Mouse (Mus musculus) v-Abl transformed pro-B cells (cell line): ENCODE data around the gene Jarid2.

Source experiments
- in situ Hi-C, 2 experiments: fragments of 400-800 bp; cut with MboI; formaldehyde crosslinking; loops; one replicate each; pipeline ENCODE4 v1.15.1; 2025; ENCODE audit not compliant: unreplicated experiment in 2 of 2

Jarid2 gene

GRCm38 (mm10) chr13:44891813-44892730, 162.8 kb downstream of the Jarid2 start:
- in situ Hi-C loops, result no loop called here

- in situ Hi-C loops, result no loop called here
Measured at GRCm38 (mm10) chr13:44896211-44896610, 166.9 kb downstream of the Jarid2 start.

- in situ Hi-C loops, result no loop called here
Measured at GRCm38 (mm10) chr13:44902299-44902698, 173.0 kb downstream of the Jarid2 start.

GRCm38 (mm10) chr13:44903416-44903815, 174.1 kb downstream of the Jarid2 start:
- in situ Hi-C loops, result no loop called here

GRCm38 (mm10) chr13:44904271-44904670, 175.0 kb downstream of the Jarid2 start:
- in situ Hi-C loops, result no loop called here

GRCm38 (mm10) chr13:44906141-44906540, 176.9 kb downstream of the Jarid2 start:
- in situ Hi-C loops, result no loop called here

- in situ Hi-C loops, result no loop called here
Measured at GRCm38 (mm10) chr13:44907702-44908101, 178.4 kb downstream of the Jarid2 start.

GRCm38 (mm10) chr13:44908790-44909189, 179.5 kb downstream of the Jarid2 start:
- in situ Hi-C loops, result no loop called here

GRCm38 (mm10) chr13:44912851-44913250, 183.6 kb downstream of the Jarid2 start:
- in situ Hi-C loops, result no loop called here

GRCm38 (mm10) chr13:44913560-44913959, 184.3 kb downstream of the Jarid2 start:
- in situ Hi-C loops, result no loop called here

GRCm38 (mm10) chr13:44915382-44915781, 186.1 kb downstream of the Jarid2 start:
- in situ Hi-C loops, result no loop called here

- in situ Hi-C loops, result no loop called here
Measured at GRCm38 (mm10) chr13:44915945-44916344, 186.7 kb downstream of the Jarid2 start.

- in situ Hi-C loops, result no loop called here
Measured at GRCm38 (mm10) chr13:44917202-44917601, 187.9 kb downstream of the Jarid2 start.

GRCm38 (mm10) chr13:44918269-44918668, 189.0 kb downstream of the Jarid2 start:
- in situ Hi-C loops, result no loop called here

- in situ Hi-C loops, result no loop called here
Measured at GRCm38 (mm10) chr13:44921095-44921494, 191.8 kb downstream of the Jarid2 start.

- in situ Hi-C loops, result no loop called here
Measured at GRCm38 (mm10) chr13:44921721-44922120, 192.4 kb downstream of the Jarid2 start.

GRCm38 (mm10) chr13:44924042-44924441, 194.8 kb downstream of the Jarid2 start:
- in situ Hi-C loops, result no loop called here

GRCm38 (mm10) chr13:44925173-44925572, 195.9 kb downstream of the Jarid2 start:
- in situ Hi-C loops, result no loop called here

- in situ Hi-C loops, result no loop called here
Measured at GRCm38 (mm10) chr13:44926311-44926710, 197.0 kb downstream of the Jarid2 start.

GRCm38 (mm10) chr13:44932307-44933264, 203.3 kb downstream of the Jarid2 start:
- in situ Hi-C loops, result no loop called here

- in situ Hi-C loops, result no loop called here
Measured at GRCm38 (mm10) chr13:44933575-44933974, 204.3 kb downstream of the Jarid2 start.
